Mouse (Mus musculus) liver, postnatal 0 days (tissue): ENCODE measurements around the gene Zfp280b. TPM values are rescaled to one million over a fixed set of nuclear protein-coding genes. Genes with fewer than 3 reads are reported as not detected.

ENCODE experiments used
- ATAC-seq: fragments of 200-750 bp; cut with Nextera tagmentation; 2 replicates; pipeline ENCODE4 v1.8.0; 2017; ENCODE audit warnings: mild to moderate bottlenecking, moderate library complexity
- DNase-seq: peaks from one replicate; pipeline ENCODE4 v3.0.0-alpha.2; 2016
- H3K27ac ChIP-seq: fragments of 300-500 bp; sonication (generic); 2 replicates; pipeline ENCODE4 v1.5.1; 2014; ENCODE audit warnings: antibody characterized with exemption, moderate library complexity, mild to moderate bottlenecking, low read depth
- H3K27me3 ChIP-seq: fragments of 300-500 bp; sonication (generic); 2 replicates; pipeline ENCODE4 v1.6.1; 2014; ENCODE audit warnings: low read length, control low read depth, mixed read lengths; ENCODE audit not compliant: insufficient read depth
- H3K36me3 ChIP-seq: fragments of 300-500 bp; sonication (generic); replicated peaks from 2 replicates; pipeline ENCODE4 v1.6.1; 2014; ENCODE audit warnings: mild to moderate bottlenecking, control low read depth, low read length, moderate library complexity, mixed read lengths; ENCODE audit not compliant: insufficient read depth
- H3K4me1 ChIP-seq: fragments of 300-500 bp; sonication (generic); 2 replicates; pipeline ENCODE4 v1.6.1; 2014; ENCODE audit warnings: antibody characterized with exemption, mild to moderate bottlenecking, control low read depth; ENCODE audit not compliant: insufficient read depth
- H3K4me2 ChIP-seq: fragments of 300-500 bp; sonication (generic); 2 replicates; pipeline ENCODE4 v1.6.1; 2014; ENCODE audit warnings: low read depth, mild to moderate bottlenecking, low read length, moderate library complexity, mixed read lengths
- H3K4me3 ChIP-seq: fragments of 300-500 bp; sonication (generic); 2 replicates; pipeline ENCODE4 v1.5.1; 2014; ENCODE audit warnings: low read depth, low read length
- H3K9ac ChIP-seq: fragments of 300-500 bp; sonication (generic); replicated peaks from 2 replicates; pipeline ENCODE4 v1.6.1; 2014; ENCODE audit warnings: mild to moderate bottlenecking, moderate library complexity
- H3K9me3 ChIP-seq: fragments of 300-500 bp; sonication (generic); 2 replicates; pipeline ENCODE4 v1.6.1; 2016; ENCODE audit warnings: mild to moderate bottlenecking, control low read depth, low read length, mixed read lengths
- CTCF ChIP-seq: sonication (generic); IDR thresholded peaks from 2 replicates; pipeline ENCODE4 v1.5.1; 2016; ENCODE audit warnings: antibody characterized with exemption, low read depth
- EP300 ChIP-seq: IDR thresholded peaks from 2 replicates; pipeline ENCODE4 v1.6.1; 2016; ENCODE audit warnings: antibody characterized with exemption, low read depth, mild to moderate bottlenecking
- WGBS: fragments of 180-500 bp; shearing (Covaris S2); extraction: QIAGEN DNeasy Blood & Tissue Kit; methylation state at CpG from one replicate; pipeline ENCODE4 v1.1.7; 2014; ENCODE audit not compliant: insufficient replicate concordance; 5-methylcytosine and 5-hydroxymethylcytosine counted together
- polyA plus RNA-seq: library from polyadenylated mRNA; unstranded; fragments of >200 nt; fragmentation: Nextera tagmentation; extraction: Ambion mirVana; gene quantifications from 2 replicates; pipeline ENCODE4 v1.2.1, GENCODE M21; 2015

Gene Zfp280b
- polyA plus RNA-seq, 1 experiment from 2014 or later = 7.3 TPM

DNA sequence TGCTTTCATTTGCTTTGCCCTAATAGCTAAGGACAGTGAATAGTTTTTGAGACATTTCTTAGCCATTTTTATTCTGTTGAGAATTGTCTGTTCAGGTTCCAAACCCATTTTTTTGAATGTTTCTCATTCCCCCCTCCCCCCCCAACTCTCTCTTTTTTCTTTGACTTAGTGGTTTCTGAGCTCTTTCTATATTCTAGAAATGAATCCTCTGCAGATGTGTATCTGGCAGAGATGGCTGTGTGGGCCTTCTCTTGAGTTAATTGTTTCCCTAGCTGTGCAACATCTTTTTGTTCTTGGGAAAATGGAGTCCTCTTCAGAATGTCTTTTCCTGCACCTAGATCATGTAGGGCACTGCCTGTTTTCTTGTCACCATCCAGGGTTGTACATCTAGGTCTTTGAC, 2.8 kb downstream of the Zfp280b start:
- Histone ChIP-seq H3K36me3 (peaks cover 27% of the 10 kb centered on the region), H3K9ac (no peak overlapping the region), H3K27ac (no peak overlapping the region), H3K4me2 (no peak overlapping the region), H3K4me1 (peaks cover 14% of the 10 kb centered on the region), H3K27me3 (no peaks in the 10 kb centered on the region), H3K9me3 (no peaks in the 10 kb centered on the region), H3K4me3 (no peak overlapping the region)
- no peak for TF ChIP-seq CTCF
- no peak for TF ChIP-seq EP300
- no peak for ATAC-seq
- no peak for DNase-seq

DNA sequence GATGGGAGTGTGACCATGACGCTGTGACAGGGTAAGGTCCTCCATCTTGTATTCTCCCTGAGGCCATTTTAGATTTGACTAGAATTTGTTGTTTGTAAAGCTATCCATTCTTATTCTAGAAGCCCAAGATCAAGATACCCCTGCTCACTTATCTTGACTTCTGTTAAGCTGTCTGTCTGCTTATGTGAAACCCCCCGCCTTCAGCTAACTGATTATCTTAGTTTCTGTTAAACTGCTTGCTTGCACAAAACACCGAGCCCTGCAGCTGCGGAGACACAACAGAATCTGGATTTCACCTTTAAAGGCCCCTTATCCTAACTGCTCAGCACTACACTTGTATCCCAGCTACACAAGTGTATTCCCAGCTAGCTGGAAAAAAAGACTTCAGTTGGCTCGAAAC, 4.5 kb downstream of the Zfp280b start:
- 78% methylated on average over 5 of the region's 5 CpGs for WGBS
- Histone ChIP-seq H3K9ac (no peak overlapping the region), H3K36me3 (peaks cover 30% of the 10 kb centered on the region), H3K27ac (no peak overlapping the region), H3K27me3 (no peaks in the 10 kb centered on the region), H3K9me3 (no peaks in the 10 kb centered on the region), H3K4me3 (no peak overlapping the region), H3K4me1 (peaks cover 11% of the 10 kb centered on the region), H3K4me2 (no peak overlapping the region)
- DNase-seq (no peak), ATAC-seq (no peak)
- TF ChIP-seq CTCF (no peak), EP300 (no peak)

DNA sequence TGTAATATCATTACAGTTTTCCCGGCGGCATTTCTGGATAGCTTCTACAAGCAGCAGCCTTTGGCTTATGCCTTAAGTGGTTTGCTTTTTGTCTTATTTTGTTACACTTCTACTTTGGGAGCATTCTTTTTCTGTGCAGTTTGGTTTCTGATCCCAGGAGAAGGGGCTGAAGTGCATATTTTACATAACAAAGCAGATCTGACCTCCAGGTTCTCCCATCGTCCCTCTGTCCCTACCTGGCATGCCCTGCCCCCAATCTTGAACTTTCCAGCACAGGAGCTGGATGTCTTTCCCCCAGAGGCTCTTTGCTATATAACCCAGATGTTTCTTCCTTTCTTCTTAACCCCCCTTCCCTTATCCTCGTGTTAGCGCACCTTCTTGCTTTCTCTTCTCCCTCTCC, 12.9 kb downstream of the Zfp280b start:
- no peak overlapping the region for H3K9ac ChIP-seq
- no peaks in the 10 kb centered on the region for H3K27me3 ChIP-seq
- H3K9me3 ChIP-seq = no peaks in the 10 kb centered on the region
- DNase-seq (no peak), ATAC-seq (no peak)
- WGBS = 55% methylated on average over 5 of the region's 5 CpGs
- no peak overlapping the region for H3K4me3 ChIP-seq
- peaks cover 3% of the 10 kb centered on the region; the same call in 1 of the 2 replicates for H3K4me1 ChIP-seq
- peaks cover 2% of the 10 kb centered on the region for H3K36me3 ChIP-seq
- H3K27ac ChIP-seq = no peak overlapping the region
- H3K4me2 ChIP-seq = no peak overlapping the region
- TF ChIP-seq CTCF (no peak), EP300 (no peak)

DNA sequence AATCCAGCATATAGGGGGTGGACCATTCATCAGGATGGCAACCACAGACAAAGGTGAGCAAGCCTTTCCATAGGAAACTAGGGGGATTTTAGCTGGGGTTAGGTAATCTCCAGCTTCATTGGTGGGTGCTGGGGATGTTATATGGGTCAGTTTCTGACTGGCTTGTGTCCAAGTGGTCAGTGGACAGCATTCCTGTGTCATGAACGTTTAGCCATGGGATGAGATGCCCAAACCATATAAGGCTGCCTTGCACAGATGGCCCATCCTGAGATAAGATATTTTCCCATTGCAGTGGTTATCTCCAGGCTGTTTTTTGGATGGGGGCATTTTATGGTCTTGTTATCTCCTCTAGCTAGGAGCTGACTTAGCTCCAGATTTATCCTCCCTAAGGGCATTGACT, 14.3 kb downstream of the Zfp280b start:
- Histone ChIP-seq H3K4me1 (peaks cover 3% of the 10 kb centered on the region; the same call in 1 of the 2 replicates), H3K27me3 (no peaks in the 10 kb centered on the region), H3K9ac (no peak overlapping the region), H3K4me3 (no peak overlapping the region), H3K27ac (peak overlapping the region; percentile 64), H3K36me3 (no peaks in the 10 kb centered on the region), H3K9me3 (no peaks in the 10 kb centered on the region), H3K4me2 (no peak overlapping the region)
- peak; percentile 38; the same call in 1 of the 2 replicates for ATAC-seq
- no peak for DNase-seq
- 10% methylated on average over 1 of the region's 1 CpGs for WGBS
- TF ChIP-seq CTCF = no peak
- TF ChIP-seq EP300 = no peak

DNA sequence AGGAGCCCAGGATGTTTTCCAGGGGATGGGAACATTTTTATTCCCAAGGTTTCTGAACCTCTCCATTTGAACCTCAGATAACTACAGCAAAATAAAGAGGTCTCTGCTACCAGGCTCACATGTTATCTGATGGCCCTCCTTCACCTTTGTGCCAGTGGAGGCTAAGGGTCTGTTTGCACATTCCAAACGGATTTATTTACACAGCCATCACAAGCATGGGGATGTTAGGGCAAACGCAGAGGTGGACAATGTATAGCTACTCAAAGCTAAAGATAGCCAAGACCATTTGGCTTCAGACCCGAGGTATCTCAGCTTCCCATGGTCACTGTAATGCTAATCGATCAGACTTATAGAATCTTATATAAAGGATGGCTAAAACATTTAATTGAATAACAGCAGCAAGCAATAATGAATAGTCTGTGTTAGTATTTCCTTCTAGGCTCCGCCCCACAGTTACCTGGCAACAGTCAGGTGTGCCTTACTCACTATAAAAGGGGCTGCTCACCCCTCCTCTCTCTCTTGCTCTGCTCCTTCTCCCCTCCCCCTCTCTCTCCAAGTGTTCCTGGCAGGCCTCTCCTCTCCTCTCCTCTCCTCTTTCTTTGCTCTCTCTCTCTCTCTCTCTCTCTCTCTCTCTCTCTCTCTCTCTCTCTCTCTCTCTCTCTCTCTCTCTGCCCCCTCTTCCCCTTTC, 14.9 kb downstream of the Zfp280b start:
- ATAC-seq (peak; percentile 65; the same call in 1 of the 2 replicates), DNase-seq (no peak)
- H3K4me1 ChIP-seq = peaks cover 3% of the 10 kb centered on the region; the same call in 1 of the 2 replicates
- H3K4me2 ChIP-seq = no peak overlapping the region
- H3K27ac ChIP-seq = peak overlapping the region; percentile 64
- 28% methylated on average over 5 of the region's 5 CpGs for WGBS
- H3K27me3 ChIP-seq = no peaks in the 10 kb centered on the region
- H3K4me3 ChIP-seq = no peak overlapping the region
- H3K9me3 ChIP-seq = no peaks in the 10 kb centered on the region
- H3K9ac ChIP-seq = no peak overlapping the region
- TF ChIP-seq EP300 = no peak
- TF ChIP-seq CTCF = no peak
- H3K36me3 ChIP-seq = no peaks in the 10 kb centered on the region

DNA sequence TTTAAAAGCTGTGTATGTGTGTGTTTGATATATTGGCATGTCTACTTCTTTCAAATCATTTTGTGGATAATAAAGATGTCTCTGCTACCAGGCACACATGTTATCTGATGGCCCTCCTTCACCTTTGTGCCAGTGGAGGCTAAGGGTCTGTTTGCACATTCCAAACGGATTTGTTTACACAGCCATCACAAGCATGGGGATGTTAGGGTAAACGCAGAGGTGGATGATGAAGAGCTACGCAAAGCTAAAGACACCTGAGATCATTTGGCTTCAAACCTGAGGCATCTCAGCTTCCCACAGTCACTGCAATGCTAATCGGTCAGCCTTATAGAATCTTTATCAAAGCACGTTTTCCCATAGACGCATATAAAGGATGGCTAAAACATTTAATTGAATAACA, 16.5 kb downstream of the Zfp280b start:
- Histone ChIP-seq H3K36me3 (no peaks in the 10 kb centered on the region), H3K4me3 (no peak overlapping the region), H3K9ac (no peak overlapping the region), H3K27ac (peak overlapping the region; percentile 66), H3K9me3 (no peaks in the 10 kb centered on the region), H3K4me1 (peaks cover 3% of the 10 kb centered on the region; the same call in 1 of the 2 replicates), H3K27me3 (no peaks in the 10 kb centered on the region), H3K4me2 (no peak overlapping the region)
- 39% methylated on average over 6 of the region's 6 CpGs for WGBS
- DNase-seq (no peak), ATAC-seq (peak; percentile 79)
- TF ChIP-seq CTCF (no peak), EP300 (no peak)
